Mouse (Mus musculus): ENCODE measurements at regions not wholly inside any gene's neighbourhood (a gene's known extent, or its start where the extent isn't known, plus 50 kb on each side); places are given as distances from the start of the nearest gene placed in this dataset.

DNA sequence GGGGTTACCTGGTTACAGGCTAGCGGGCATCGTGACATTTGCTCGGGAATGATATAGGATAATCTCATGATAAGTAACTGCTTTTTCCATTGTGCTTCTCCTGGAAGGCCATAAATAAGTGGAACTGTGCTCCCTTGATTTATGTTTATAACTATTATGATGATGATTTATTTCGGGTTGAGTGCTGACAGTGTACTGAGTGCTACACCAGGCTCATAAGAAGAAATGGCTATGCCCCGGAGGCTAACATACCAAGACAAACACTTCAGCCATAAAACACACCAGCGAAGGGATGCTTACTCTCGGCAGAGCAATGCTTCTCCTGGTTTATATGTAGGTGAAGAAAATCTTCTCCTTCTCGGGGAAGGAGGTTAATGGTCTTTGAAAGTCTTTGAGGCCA is 169.2 kb upstream of the Noct start:
- in situ Hi-C loops (cut with MboI; ENCODE audit: low pct_unique_long_range_greater_than_20kb in 1 of 2, low sequenced_read_pairs in 2 of 2, unreplicated experiment in 1 of 2): no loop called here

DNA sequence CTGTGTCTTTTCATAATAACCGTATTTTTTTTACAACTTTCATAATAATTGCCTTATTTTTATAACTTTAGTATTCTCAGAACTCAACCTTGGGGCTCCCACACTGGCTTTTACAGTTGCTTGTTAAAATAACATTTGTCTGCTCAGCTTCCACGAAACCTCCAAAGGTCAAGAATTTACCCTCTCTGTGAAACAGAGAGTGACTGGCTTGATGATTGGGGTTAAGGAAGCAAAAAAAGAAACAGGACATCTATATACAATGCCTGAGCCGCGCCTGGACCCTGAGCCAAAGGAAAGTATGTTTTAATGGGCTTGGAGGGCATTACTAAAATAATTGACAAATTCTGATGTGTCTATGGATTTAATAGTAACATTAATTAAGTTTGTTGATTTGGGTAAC is 160.0 kb upstream of the Noct start:
- in situ Hi-C loops (cut with MboI; ENCODE audit: low pct_unique_long_range_greater_than_20kb in 1 of 2, low sequenced_read_pairs in 2 of 2, unreplicated experiment in 1 of 2): no loop called here

DNA sequence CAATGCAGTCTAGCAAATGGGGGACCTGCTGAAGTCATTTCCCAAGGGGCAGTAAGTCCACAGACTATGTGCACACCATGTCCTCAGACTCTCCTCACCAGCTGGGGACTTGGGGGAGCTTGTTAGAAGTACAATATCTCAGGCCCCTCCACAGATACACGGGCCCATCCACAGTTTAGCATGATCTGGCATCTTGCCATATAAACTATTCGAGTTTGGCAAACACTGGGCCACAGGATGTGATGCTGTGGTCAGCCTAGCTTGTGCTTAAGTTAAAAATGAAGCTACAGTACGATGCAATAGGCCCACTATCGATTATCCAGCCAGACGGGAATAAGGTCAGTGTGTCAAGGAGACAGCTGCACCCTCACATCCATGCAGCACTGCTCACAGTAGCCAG is 157.9 kb upstream of the Noct start:
- in situ Hi-C loops (cut with MboI; ENCODE audit: low pct_unique_long_range_greater_than_20kb in 1 of 2, low sequenced_read_pairs in 2 of 2, unreplicated experiment in 1 of 2): no loop called here

DNA sequence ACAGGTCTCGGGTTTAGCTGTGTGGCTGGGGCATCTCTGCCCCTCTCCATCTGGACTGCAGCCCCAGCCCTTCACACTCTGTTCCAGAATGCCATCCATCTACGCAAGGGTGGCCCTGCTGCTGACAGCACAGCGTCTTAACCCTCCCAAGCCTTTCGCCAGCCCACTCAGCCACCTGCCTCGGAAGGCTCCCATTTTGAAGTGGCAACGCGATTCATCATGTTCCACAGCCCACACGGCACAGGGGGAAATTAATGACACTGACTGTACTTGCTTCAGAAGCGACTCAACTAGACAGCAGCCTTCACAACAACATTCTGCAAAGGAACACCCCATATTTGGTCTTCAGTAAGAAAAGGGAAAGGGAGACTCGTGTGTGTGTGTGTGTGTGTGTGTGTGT is 151.8 kb upstream of the Noct start:
- in situ Hi-C loops (cut with MboI; ENCODE audit: low pct_unique_long_range_greater_than_20kb in 1 of 2, low sequenced_read_pairs in 2 of 2, unreplicated experiment in 1 of 2): no loop called here

DNA sequence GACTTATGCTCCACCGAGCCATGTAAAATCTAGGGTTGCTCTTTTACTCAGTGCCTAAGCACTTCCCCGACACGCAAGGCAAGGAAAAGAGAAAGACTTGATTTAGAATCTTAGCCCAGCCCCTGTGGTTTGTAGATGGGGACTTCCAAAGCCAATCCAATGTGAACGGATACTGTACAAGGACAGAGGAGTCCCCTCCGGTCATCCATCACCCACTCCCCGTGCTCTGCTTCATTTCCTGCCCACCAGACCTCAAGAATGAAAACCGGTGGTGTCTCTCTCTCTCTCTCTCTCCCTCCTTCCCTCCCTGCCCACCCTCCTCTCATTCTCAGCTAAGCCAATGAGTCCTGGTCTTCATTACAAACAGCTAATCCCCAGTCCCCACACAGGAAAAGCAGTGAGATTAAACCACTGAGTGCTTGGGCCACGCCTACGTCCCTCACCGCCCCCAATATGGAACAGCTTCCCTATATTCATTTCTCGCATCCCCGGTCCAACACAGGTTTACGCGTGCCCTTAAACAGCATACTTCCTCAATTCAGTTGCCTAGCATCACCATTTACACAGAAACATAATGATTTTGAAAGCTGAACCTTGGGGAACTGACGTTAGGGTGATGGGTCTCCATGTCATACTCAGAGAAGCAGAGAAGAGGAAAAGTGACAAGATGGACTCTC is 151.1 kb upstream of the Noct start:
- in situ Hi-C loops (cut with MboI; ENCODE audit: low pct_unique_long_range_greater_than_20kb in 1 of 2, low sequenced_read_pairs in 2 of 2, unreplicated experiment in 1 of 2): no loop called here

DNA sequence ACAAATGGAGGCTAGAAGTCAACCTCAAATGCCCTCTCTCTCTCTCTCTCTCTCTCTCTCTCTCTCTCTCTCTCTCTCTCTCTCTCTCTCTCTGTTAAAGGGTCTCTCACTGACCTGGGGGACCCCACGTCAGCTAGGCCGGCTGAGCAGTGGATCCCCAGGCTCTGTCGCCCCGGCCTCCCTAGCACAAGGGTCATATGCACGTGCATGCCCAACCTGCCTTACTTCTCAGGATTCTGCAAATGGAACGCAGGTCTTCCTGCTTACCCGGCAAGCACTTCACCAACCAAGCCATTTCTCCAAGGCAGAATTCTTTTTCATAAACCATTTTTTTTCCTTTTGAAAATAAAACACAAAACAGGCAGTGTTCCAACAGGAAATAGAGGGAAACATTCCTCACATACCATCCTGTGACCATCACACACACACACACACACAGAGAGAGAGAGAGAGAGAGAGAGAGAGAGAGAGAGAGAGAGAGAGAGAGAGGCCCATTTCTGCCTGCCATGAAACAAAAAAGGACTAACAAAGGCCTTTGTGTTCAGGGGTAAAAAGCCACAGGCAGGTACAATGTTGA is 150.4 kb upstream of the Noct start:
- in situ Hi-C loops (cut with MboI; ENCODE audit: low pct_unique_long_range_greater_than_20kb in 1 of 2, low sequenced_read_pairs in 2 of 2, unreplicated experiment in 1 of 2): no loop called here

DNA sequence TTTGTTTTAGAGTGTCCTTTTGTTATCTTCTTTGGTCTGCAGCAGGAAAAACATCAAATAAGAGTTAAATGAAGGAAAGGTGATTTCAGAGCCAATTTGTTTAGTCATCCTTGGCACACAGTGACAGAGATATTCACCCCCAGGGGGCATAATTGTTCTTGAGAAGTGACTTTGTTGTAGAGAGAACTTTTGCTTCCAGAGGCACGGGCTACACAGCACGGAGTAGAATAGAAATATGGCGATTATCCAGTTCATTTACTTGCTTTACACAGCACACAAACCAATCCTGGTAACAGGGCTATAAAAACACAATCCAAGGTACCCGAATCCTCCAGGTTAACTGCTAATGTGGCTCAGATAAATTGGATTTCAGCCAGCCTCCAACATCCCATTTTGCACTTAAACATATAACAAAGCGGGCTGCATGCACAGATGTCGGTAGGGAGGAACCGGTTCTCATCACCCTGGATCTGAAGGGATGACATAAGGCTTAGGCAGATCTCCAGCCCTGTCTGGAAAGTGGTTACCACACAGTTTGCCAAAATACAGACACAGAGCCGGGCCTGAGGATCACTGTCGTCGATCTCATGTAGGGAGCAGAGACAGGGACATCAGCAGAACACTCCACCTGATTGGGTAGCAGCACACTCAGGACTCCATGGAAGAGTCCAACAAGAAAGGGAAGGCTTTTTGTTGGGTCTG is 148.9 kb upstream of the Noct start:
- in situ Hi-C loops (cut with MboI; ENCODE audit: low pct_unique_long_range_greater_than_20kb in 1 of 2, low sequenced_read_pairs in 2 of 2, unreplicated experiment in 1 of 2): no loop called here

DNA sequence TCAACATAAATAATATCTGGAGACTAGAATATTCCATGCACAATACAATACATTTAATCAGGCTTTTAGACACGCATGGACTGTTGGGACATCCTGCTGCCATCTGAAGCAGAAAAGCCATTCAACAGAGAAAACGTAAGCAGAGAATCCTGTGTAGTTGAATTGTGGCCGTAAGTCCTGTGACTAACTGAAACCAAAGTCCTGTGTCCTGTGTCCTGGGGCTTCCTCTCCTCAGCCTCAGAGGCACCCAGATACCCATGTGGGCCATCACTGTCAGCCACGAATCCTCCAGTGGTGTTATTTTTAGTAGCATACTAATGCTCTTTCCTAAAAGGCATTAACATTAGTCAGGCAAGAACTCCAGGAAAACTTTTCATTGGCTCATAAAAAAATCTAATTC is 145.8 kb upstream of the Noct start:
- in situ Hi-C loops (cut with MboI; ENCODE audit: low pct_unique_long_range_greater_than_20kb in 1 of 2, low sequenced_read_pairs in 2 of 2, unreplicated experiment in 1 of 2): no loop called here

DNA sequence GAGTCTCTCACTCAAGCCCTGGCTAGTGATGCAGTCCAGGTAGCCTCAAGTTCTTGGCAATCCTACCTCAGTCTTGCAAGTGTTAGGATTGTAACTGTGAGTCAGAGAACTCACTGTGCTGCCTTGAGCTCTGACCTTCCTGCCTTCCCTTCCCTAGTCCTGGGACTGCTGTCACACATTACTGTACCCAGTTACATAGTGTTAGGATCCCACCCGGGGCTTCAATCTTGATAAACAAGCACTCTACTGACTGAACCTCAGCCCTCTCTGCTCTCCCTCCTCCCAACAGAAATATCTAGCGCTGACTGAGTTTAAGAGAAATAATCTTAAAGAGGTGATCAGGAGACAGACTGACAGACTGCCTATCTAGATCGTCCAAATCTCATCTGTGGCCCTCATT is 143.8 kb upstream of the Noct start:
- in situ Hi-C loops (cut with MboI; ENCODE audit: low pct_unique_long_range_greater_than_20kb in 1 of 2, low sequenced_read_pairs in 2 of 2, unreplicated experiment in 1 of 2): no loop called here

DNA sequence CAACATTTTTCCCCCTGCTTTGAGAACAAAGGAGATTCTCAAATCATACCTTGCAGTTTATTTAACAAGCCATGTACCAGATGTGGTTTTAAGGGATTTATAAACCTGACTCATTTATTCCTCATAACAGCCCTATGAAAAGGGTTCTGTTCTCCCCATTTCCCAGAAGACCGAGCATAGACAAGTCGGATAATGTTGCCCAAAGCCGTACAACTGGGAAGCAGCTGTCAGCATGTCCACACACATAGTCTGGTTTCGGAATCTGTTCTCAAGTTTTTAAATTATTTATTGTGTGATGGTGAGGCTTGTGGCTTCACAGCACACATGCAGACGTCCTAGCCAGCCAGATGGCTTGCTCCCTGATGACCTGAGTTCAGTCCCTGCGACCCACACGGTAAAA is 143.4 kb upstream of the Noct start:
- in situ Hi-C loops (cut with MboI; ENCODE audit: low pct_unique_long_range_greater_than_20kb in 1 of 2, low sequenced_read_pairs in 2 of 2, unreplicated experiment in 1 of 2): no loop called here

DNA sequence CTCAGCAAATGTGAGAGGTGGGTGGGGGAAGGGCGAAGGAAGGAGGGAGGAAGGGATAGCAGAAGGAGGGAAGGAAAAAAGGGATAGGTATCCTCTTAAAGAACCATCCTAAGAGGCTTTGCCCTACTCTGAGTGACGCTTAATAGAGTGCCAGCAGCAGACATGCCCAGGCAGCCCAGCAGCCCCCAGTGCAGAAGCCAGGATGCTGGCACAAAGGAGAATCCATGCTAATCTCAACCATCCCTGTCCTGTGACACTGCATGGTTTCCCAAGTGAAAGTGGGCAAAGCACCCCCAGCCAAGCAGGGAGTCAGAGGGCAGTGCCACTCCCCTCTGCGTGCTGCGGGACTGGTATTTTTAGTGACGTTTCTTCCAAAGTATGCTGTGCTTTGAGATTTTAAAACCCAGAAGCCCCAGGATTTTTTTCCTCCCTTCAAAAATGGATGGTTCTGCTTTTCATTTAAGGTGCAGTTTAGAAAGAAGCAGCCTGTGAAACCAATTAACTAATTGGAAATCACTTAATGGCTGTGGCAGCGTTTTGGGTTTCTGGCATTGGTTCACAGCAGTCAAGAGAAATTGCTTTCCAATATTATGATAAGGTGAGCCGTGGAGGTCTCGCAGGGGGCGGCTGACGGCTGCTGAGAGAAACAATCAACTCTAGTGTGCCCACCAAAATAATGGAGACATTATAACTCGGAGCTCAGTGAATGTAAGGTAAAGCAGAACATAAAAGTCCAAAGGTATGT is 141.2 kb upstream of the Noct start:
- in situ Hi-C loops (cut with MboI; ENCODE audit: low pct_unique_long_range_greater_than_20kb in 1 of 2, low sequenced_read_pairs in 2 of 2, unreplicated experiment in 1 of 2): no loop called here

DNA sequence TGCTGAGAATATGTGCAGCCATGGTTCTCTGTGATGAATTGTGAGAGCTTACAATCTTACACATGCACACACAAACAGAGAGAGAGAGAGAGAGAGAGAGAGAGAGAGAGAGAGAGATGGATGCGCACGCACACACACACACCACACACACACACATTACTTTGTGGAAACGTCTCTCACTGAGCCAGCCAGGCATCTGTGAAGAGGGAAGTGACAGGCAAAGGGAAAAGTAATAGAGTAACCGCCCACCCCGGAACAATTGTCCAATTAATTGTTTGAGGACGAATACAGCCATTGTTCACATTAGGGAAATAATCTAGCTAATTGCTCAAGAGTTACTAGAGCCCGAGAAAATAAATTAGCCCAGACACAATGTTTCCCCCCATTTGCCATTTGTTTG is 140.7 kb upstream of the Noct start:
- in situ Hi-C loops (cut with MboI; ENCODE audit: low pct_unique_long_range_greater_than_20kb in 1 of 2, low sequenced_read_pairs in 2 of 2, unreplicated experiment in 1 of 2): no loop called here

DNA sequence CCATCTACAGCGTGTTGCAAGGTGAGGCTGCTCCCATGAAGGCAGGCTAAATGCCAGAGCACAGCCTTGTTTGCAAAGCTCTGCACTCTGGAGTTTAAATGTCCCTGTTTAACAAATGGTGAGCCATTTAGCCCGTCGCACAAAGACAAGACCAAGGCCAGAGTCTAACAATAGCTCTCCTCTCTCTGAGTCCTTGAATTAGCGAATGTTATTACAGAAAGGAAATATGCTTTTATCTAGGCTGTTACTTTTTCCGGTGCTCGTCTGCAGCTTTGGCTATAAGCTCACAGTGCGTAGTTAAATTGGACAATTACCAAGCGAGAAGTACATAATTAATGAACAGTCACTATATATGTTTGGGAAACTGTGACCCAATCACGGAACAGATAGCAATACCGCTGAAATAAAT is 137.8 kb upstream of the Noct start:
- in situ Hi-C loops (cut with MboI; ENCODE audit: low pct_unique_long_range_greater_than_20kb in 1 of 2, low sequenced_read_pairs in 2 of 2, unreplicated experiment in 1 of 2): no loop called here

DNA sequence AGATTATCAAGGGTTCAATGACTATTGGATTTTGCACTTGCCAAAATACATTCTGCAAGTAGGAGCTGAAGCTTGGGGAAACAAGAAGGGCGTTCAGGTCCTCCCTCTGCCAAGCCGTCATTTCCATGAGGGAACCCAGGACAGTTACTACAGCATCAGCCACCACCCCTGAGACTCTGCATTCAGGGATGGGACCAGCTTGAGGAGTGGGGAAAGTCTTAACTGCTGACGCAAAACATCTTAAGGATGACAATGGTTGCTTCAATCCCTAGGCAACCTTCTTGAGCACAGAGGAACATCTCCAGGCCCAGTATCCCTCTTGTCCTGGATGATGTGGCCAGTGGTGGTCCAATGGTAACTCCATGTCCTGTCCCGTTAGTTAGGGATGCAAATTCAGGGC is 137.2 kb upstream of the Noct start:
- in situ Hi-C loops (cut with MboI; ENCODE audit: low pct_unique_long_range_greater_than_20kb in 1 of 2, low sequenced_read_pairs in 2 of 2, unreplicated experiment in 1 of 2): no loop called here

DNA sequence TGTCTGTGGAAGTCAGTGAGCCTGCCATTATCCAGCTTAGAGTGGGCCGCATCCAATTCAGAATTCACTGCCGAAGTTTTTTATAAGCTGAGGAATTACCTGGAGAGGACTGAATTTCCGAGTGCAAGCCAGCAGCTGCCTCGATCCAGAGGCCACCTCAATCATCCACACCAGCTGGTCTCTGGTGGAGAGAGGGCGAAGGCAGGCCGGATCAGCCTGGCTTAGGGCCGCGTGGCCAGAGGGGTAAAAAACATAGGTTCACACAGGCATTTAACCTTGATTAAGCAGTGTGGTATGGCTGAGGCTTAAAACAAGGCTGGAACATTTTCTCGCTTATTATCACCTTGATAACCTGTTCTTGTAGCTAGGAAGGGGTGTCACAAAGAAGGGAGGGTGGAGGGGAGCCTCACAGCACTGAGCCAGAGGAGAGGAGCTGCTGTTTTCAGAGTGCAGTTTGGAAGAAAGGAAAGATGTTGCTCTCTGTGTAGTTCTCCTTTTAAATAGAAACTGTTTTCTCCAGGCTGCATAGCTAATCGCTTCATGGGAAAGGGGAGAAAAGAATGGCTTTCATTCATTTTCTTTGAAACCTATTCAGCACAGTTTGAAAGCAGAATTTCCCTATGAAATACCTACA is 135.1 kb upstream of the Noct start:
- in situ Hi-C loops (cut with MboI; ENCODE audit: low pct_unique_long_range_greater_than_20kb in 1 of 2, low sequenced_read_pairs in 2 of 2, unreplicated experiment in 1 of 2): no loop called here

DNA sequence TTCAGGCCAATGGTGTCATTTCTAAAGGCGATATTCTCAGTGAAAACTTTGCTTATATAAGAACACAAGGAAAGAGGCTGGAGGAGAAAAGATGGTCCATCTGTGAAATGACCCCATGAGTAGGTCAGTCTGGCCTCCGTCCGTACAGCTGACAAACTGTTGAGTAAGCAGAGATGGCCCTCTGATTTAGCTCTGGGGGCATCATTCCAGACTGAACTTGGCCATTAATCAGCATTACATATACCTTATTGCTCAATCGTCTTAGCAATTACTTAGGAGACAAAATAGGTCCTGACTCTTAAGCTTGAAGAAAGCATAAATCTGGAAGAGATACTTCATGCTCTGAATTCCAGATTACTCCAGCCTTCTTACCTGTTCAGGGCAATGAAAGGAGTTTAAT is 132.8 kb upstream of the Noct start:
- in situ Hi-C loops (cut with MboI; ENCODE audit: low pct_unique_long_range_greater_than_20kb in 1 of 2, low sequenced_read_pairs in 2 of 2, unreplicated experiment in 1 of 2): no loop called here

DNA sequence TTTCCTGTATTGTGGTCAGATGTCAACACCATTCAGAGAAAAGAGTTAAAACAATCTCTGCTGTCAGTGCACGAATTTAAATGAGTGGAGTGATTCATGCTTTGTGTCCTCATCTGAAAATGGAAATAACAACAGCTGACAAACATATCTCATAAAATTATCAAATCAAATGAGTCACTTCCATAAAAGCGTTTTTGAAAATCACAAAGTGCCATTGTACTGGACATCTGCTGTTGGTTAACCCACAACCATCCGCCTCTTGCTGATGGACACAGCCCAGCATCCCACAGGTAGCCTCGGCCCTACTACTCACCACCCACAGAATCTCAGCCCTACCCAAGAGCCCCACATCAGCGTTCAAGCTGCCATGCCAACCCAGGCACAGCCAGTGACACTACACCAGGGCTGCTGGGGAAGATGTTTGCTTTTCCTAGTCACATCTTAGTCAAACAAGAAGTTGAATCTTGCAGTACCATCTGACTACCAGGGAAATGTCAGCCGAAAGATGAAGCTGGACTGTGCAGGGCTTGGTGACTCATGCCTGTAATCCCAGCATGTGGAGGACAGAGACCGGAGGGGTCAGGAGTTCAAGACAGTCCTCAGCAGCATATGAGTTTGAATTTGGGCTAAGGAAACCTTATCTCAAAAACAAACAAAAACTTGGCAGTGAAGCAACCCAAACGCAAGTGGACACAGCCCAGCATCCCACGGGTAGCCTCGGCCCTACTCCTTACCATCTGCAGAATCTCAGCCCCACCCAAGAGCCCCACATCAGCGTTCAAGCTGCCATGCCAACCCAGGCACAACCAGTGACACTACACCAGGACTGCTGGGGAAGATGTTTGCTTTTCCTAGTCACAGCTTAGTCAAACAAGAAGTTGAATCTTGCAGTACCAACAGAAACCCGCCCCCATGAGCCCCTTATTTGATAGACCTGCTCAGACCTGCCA is 131.9 kb upstream of the Noct start:
- in situ Hi-C loops (cut with MboI; ENCODE audit: low pct_unique_long_range_greater_than_20kb in 1 of 2, low sequenced_read_pairs in 2 of 2, unreplicated experiment in 1 of 2): no loop called here

DNA sequence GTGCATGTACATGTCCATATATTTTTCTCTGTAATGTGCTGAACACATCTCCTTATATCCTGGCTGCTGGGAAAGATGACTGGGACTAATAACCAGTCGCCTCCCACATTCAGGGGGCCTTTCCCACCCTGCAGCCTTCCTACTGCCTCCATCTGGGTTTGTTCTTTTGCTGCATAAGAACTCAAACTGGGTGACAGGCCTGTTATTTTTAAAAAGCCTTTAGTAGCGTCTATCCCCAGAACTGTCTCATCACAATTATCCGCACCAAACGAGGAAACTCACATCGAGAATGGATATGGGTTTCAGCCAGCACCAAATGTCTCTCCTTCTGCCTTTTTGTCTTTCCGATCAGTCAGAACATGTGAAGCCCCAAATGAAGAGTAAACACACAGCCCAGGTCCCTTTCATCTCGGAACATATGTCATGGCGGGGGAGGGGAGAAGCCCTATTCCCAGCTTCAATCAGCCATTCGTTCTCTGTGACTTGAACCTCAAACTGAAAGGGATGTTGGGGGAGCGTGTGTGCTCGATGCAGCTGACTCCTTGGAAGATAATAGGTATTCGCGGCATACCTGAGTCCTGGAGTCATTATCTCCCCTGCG is 128.3 kb upstream of the Noct start:
- in situ Hi-C loops (cut with MboI; ENCODE audit: low pct_unique_long_range_greater_than_20kb in 1 of 2, low sequenced_read_pairs in 2 of 2, unreplicated experiment in 1 of 2): no loop called here

Measured in mouse embryonic stem cell (cell line).